Mouse (Mus musculus) midbrain, embryonic 12.5 days (tissue): Measurements from ENCODE around the gene Srgap1. TPM values are rescaled to one million over a fixed set of nuclear protein-coding genes. Genes with fewer than 3 reads are reported as not detected.
A peak's percentile ranks its signal among the peaks of the same experiment; 100 is the strongest.

ENCODE experiments used
- ATAC-seq: fragments of 200-750 bp; cut with Nextera tagmentation; 2 replicates; pipeline ENCODE4 v1.8.0; 2017; ENCODE audit warnings: low read depth, moderate TSS enrichment, moderate library complexity; ENCODE audit not compliant: low FRiP score
- H3K27ac ChIP-seq: fragments of 300-500 bp; sonication (generic); replicated peaks from 2 replicates; pipeline ENCODE4 v1.5.1; 2016; ENCODE audit warnings: mild to moderate bottlenecking
- H3K27me3 ChIP-seq: fragments of 300-500 bp; sonication (generic); 2 replicates; pipeline ENCODE4 v1.6.1; 2016; ENCODE audit warnings: mild to moderate bottlenecking
- H3K36me3 ChIP-seq: fragments of 300-500 bp; sonication (generic); 2 replicates; pipeline ENCODE4 v1.6.1; 2016
- H3K4me1 ChIP-seq: fragments of 300-500 bp; sonication (generic); 2 replicates; pipeline ENCODE4 v1.6.1; 2016
- H3K4me2 ChIP-seq: fragments of 300-500 bp; sonication (generic); replicated peaks from 2 replicates; pipeline ENCODE4 v1.6.1; 2016; ENCODE audit warnings: mild to moderate bottlenecking, moderate library complexity
- H3K4me3 ChIP-seq: fragments of 300-500 bp; sonication (generic); 2 replicates; pipeline ENCODE4 v1.5.1; 2016; ENCODE audit warnings: mild to moderate bottlenecking
- H3K9ac ChIP-seq: fragments of 300-500 bp; sonication (generic); replicated peaks from 2 replicates; pipeline ENCODE4 v1.6.1; 2016; ENCODE audit warnings: mild to moderate bottlenecking, moderate library complexity
- H3K9me3 ChIP-seq: fragments of 300-500 bp; sonication (generic); 2 replicates; pipeline ENCODE4 v1.6.1; 2016; ENCODE audit warnings: mild to moderate bottlenecking
- WGBS: fragments of 180-500 bp; shearing (Covaris S2); methylation state at CpG from one replicate; pipeline ENCODE4 v1.1.7; 2016; 5-methylcytosine and 5-hydroxymethylcytosine counted together
- polyA plus RNA-seq: library from polyadenylated mRNA; unstranded; fragments of >200 nt; fragmentation: Nextera tagmentation; extraction: Ambion mirVana; gene quantifications from 2 replicates; pipeline ENCODE4 v1.2.1, GENCODE M21; 2016

Srgap1 gene
- polyA plus RNA-seq, 1 experiment from 2014 or later, result 30.1 TPM

- ATAC-seq, result no peak
- Histone ChIP-seq H3K4me1 (peaks cover 8% of the 10 kb centered on the region; the same call in 1 of the 2 replicates), H3K4me2 (no peak overlapping the region), H3K4me3 (no peak overlapping the region), H3K9me3 (no peaks in the 10 kb centered on the region), H3K9ac (no peak overlapping the region), H3K27ac (no peak overlapping the region), H3K36me3 (no peaks in the 10 kb centered on the region), H3K27me3 (no peaks in the 10 kb centered on the region)
- 89% methylated on average over 6 of the region's 6 CpGs for WGBS
These were observed 146.3 kb downstream of the Srgap1 start for GRCm38 (mm10) chr10:121900772-121901171.

GRCm38 (mm10) chr10:121899706-121900105, 147.4 kb downstream of the Srgap1 start:
- no peak overlapping the region for H3K9ac ChIP-seq
- no peak overlapping the region for H3K27ac ChIP-seq
- peaks cover 8% of the 10 kb centered on the region; the same call in 1 of the 2 replicates for H3K4me1 ChIP-seq
- H3K36me3 ChIP-seq, result no peaks in the 10 kb centered on the region
- H3K27me3 ChIP-seq, result no peaks in the 10 kb centered on the region
- no peak overlapping the region for H3K4me2 ChIP-seq
- H3K4me3 ChIP-seq, result no peak overlapping the region
- WGBS, result 66% methylated on average over 6 of the region's 6 CpGs
- ATAC-seq, result no peak
- no peaks in the 10 kb centered on the region for H3K9me3 ChIP-seq

- no peak overlapping the region for H3K4me3 ChIP-seq
- 95% methylated on average over 2 of the region's 2 CpGs for WGBS
- no peak for ATAC-seq
- H3K4me2 ChIP-seq, result no peak overlapping the region
- no peaks in the 10 kb centered on the region for H3K36me3 ChIP-seq
- no peaks in the 10 kb centered on the region for H3K9me3 ChIP-seq
- no peak overlapping the region for H3K27ac ChIP-seq
- no peaks in the 10 kb centered on the region for H3K27me3 ChIP-seq
- H3K4me1 ChIP-seq, result peaks cover 4% of the 10 kb centered on the region; the same call in 1 of the 2 replicates
- no peak overlapping the region for H3K9ac ChIP-seq
These were observed 149.2 kb downstream of the Srgap1 start for GRCm38 (mm10) chr10:121897835-121898370.

GRCm38 (mm10) chr10:121891390-121892067, 155.6 kb downstream of the Srgap1 start:
- Histone ChIP-seq H3K9me3 (no peaks in the 10 kb centered on the region), H3K4me2 (no peak overlapping the region), H3K9ac (no peak overlapping the region), H3K4me3 (no peak overlapping the region), H3K4me1 (peaks cover 6% of the 10 kb centered on the region), H3K36me3 (no peaks in the 10 kb centered on the region), H3K27me3 (no peaks in the 10 kb centered on the region), H3K27ac (no peak overlapping the region)
- ATAC-seq, result no peak
- 84% methylated on average over 13 of the region's 13 CpGs for WGBS

- H3K9me3 ChIP-seq, result no peaks in the 10 kb centered on the region
- no peak for ATAC-seq
- H3K27me3 ChIP-seq, result no peaks in the 10 kb centered on the region
- no peak overlapping the region for H3K9ac ChIP-seq
- no peak overlapping the region for H3K27ac ChIP-seq
- H3K4me2 ChIP-seq, result no peak overlapping the region
- no peaks in the 10 kb centered on the region for H3K36me3 ChIP-seq
- WGBS, result 50% methylated on average over 6 of the region's 6 CpGs
- H3K4me3 ChIP-seq, result no peak overlapping the region
- H3K4me1 ChIP-seq, result peaks cover 21% of the 10 kb centered on the region
These were observed 157.1 kb downstream of the Srgap1 start for GRCm38 (mm10) chr10:121890061-121890460.

- no peaks in the 10 kb centered on the region for H3K36me3 ChIP-seq
- peak overlapping the region; percentile 68 for H3K27ac ChIP-seq
- H3K27me3 ChIP-seq, result no peaks in the 10 kb centered on the region
- WGBS, result 33% methylated on average over 6 of the region's 6 CpGs
- H3K4me3 ChIP-seq, result no peak overlapping the region
- H3K9ac ChIP-seq, result no peak overlapping the region
- peaks cover 38% of the 10 kb centered on the region for H3K4me1 ChIP-seq
- H3K9me3 ChIP-seq, result no peaks in the 10 kb centered on the region
- no peak for ATAC-seq
- no peak overlapping the region for H3K4me2 ChIP-seq
These were observed 160.3 kb downstream of the Srgap1 start for GRCm38 (mm10) chr10:121886805-121887204.

GRCm38 (mm10) chr10:121885512-121886218, 161.4 kb downstream of the Srgap1 start:
- H3K4me3 ChIP-seq, result no peak overlapping the region
- H3K9me3 ChIP-seq, result no peaks in the 10 kb centered on the region
- H3K27me3 ChIP-seq, result no peaks in the 10 kb centered on the region
- peak overlapping the region; percentile 68 for H3K27ac ChIP-seq
- 5% methylated on average over 9 of the region's 9 CpGs for WGBS
- peak; percentile 52; the same call in 1 of the 2 replicates for ATAC-seq
- peaks cover 38% of the 10 kb centered on the region for H3K4me1 ChIP-seq
- peak overlapping the region; percentile 31 for H3K4me2 ChIP-seq
- peak overlapping the region; percentile 20; the same call in 1 of the 2 replicates for H3K9ac ChIP-seq
- H3K36me3 ChIP-seq, result no peaks in the 10 kb centered on the region

GRCm38 (mm10) chr10:121882461-121882860, 164.7 kb downstream of the Srgap1 start:
- 14% methylated on average over 6 of the region's 6 CpGs for WGBS
- Histone ChIP-seq H3K36me3 (no peaks in the 10 kb centered on the region), H3K4me1 (peaks cover 49% of the 10 kb centered on the region), H3K27ac (peak overlapping the region; percentile 46), H3K9ac (no peak overlapping the region), H3K4me3 (no peak overlapping the region), H3K27me3 (no peaks in the 10 kb centered on the region), H3K4me2 (peak overlapping the region; percentile 18), H3K9me3 (no peaks in the 10 kb centered on the region)
- no peak for ATAC-seq

- H3K27ac ChIP-seq, result no peak overlapping the region
- no peaks in the 10 kb centered on the region for H3K27me3 ChIP-seq
- no peak overlapping the region for H3K9ac ChIP-seq
- ATAC-seq, result no peak
- peaks cover 19% of the 10 kb centered on the region for H3K4me1 ChIP-seq
- H3K9me3 ChIP-seq, result no peaks in the 10 kb centered on the region
- H3K36me3 ChIP-seq, result no peaks in the 10 kb centered on the region
- WGBS, result 58% methylated on average over 7 of the region's 7 CpGs
- no peak overlapping the region for H3K4me2 ChIP-seq
- H3K4me3 ChIP-seq, result no peak overlapping the region
These were observed 168.3 kb downstream of the Srgap1 start for GRCm38 (mm10) chr10:121878855-121879254.

- H3K4me1 ChIP-seq, result peaks cover 19% of the 10 kb centered on the region
- WGBS, result 85% methylated on average over 9 of the region's 9 CpGs
- ATAC-seq, result no peak
These were observed 169.2 kb downstream of the Srgap1 start for GRCm38 (mm10) chr10:121877906-121878305.

GRCm38 (mm10) chr10:121873063-121873489, 174.0 kb downstream of the Srgap1 start:
- Histone ChIP-seq H3K4me2 (no peak overlapping the region), H3K9me3 (0 out of 2 replicates have a peak, but pooled peaks cover 2% of the 10 kb centered on the region), H3K4me1 (0 out of 2 replicates have a peak, but pooled peaks cover 2% of the 10 kb centered on the region), H3K4me3 (no peak overlapping the region), H3K36me3 (peaks cover 16% of the 10 kb centered on the region), H3K27me3 (no peaks in the 10 kb centered on the region), H3K27ac (no peak overlapping the region), H3K9ac (no peak overlapping the region)
- ATAC-seq, result no peak
- 75% methylated on average over 4 of the region's 4 CpGs for WGBS

More at GRCm38 (mm10) chr10:121877906-121878305, 169.2 kb downstream of the Srgap1 start:
- H3K27me3 ChIP-seq, result no peaks in the 10 kb centered on the region
- H3K36me3 ChIP-seq, result no peaks in the 10 kb centered on the region
- H3K27ac ChIP-seq, result no peak overlapping the region
- no peak overlapping the region for H3K4me3 ChIP-seq
- H3K4me2 ChIP-seq, result no peak overlapping the region
- H3K9me3 ChIP-seq, result no peaks in the 10 kb centered on the region
- no peak overlapping the region for H3K9ac ChIP-seq

- no peak overlapping the region for H3K4me2 ChIP-seq
- H3K4me1 ChIP-seq, result 0 out of 2 replicates have a peak, but pooled peaks cover 2% of the 10 kb centered on the region
- no peak overlapping the region for H3K27ac ChIP-seq
- H3K27me3 ChIP-seq, result no peaks in the 10 kb centered on the region
- peaks cover 16% of the 10 kb centered on the region for H3K36me3 ChIP-seq
- no peak for ATAC-seq
- H3K9ac ChIP-seq, result no peak overlapping the region
- 80% methylated on average over 8 of the region's 8 CpGs for WGBS
- H3K4me3 ChIP-seq, result no peak overlapping the region
- H3K9me3 ChIP-seq, result 0 out of 2 replicates have a peak, but pooled peaks cover 2% of the 10 kb centered on the region
These were observed 177.2 kb downstream of the Srgap1 start for GRCm38 (mm10) chr10:121869941-121870340.
